Mouse (Mus musculus) left cerebral cortex, adult 8-10 months (tissue): ENCODE measurements around the gene Gm19426. TPM values are rescaled to one million over a fixed set of nuclear protein-coding genes. Genes with fewer than 3 reads are reported as not detected.

Experiments
- DNase-seq, 2 experiments: peaks; one replicate each; pipeline ENCODE4 v3.0.0; 2022; ENCODE audit warnings: low spot score in 2 of 2
- total RNA-seq, 4 experiments: library from RNA; stranded (reverse); gene quantifications; 2 replicates each; pipeline ENCODE4 v1.2.4; 2022

Gm19426 gene
- 1 to 10 TPM in 2 of 4 experiments, under 1 TPM in 2; 0.89 to 2.3 (median 1.3) TPM for total RNA-seq

GRCm38 (mm10) chr2:84743561-84743960, at the start of gene Gm19426:
Gene Gm19426 (minus strand): TSS chr2:84743655.
- peak in 1 of 2 experiments; percentile 57 for DNase-seq

GRCm38 (mm10) chr2:84793154-84793553, 49.7 kb upstream of the Gm19426 start:
- DNase-seq: no peak

GRCm38 (mm10) chr2:84792516-84792915, 49.1 kb upstream of the Gm19426 start:
- no peak for DNase-seq

GRCm38 (mm10) chr2:84790418-84790817, 47.0 kb upstream of the Gm19426 start:
- no peak for DNase-seq

GRCm38 (mm10) chr2:84788316-84788715, 44.9 kb upstream of the Gm19426 start:
- no peak for DNase-seq

GRCm38 (mm10) chr2:84783840-84784566, 40.5 kb upstream of the Gm19426 start:
- no peak for DNase-seq

- no peak for DNase-seq
Observed at GRCm38 (mm10) chr2:84783315-84783714, 39.9 kb upstream of the Gm19426 start.

- no peak for DNase-seq
Observed at GRCm38 (mm10) chr2:84779210-84779609, 35.8 kb upstream of the Gm19426 start.

- DNase-seq: no peak
Observed at GRCm38 (mm10) chr2:84777706-84778105, 34.3 kb upstream of the Gm19426 start.

- DNase-seq: no peak
Observed at GRCm38 (mm10) chr2:84775665-84776064, 32.2 kb upstream of the Gm19426 start.

GRCm38 (mm10) chr2:84775241-84775640, 31.8 kb upstream of the Gm19426 start, which contains the start of gene Serping1:
Gene Serping1 (minus strand): TSS chr2:84775444.
- no peak for DNase-seq

GRCm38 (mm10) chr2:84774751-84775150, 31.3 kb upstream of the Gm19426 start:
- DNase-seq: no peak

GRCm38 (mm10) chr2:84773195-84773594, 29.7 kb upstream of the Gm19426 start:
- no peak for DNase-seq

- DNase-seq: no peak
Observed at GRCm38 (mm10) chr2:84772454-84772853, 29.0 kb upstream of the Gm19426 start.

- DNase-seq: no peak
Observed at GRCm38 (mm10) chr2:84770501-84770900, 27.0 kb upstream of the Gm19426 start.

- DNase-seq: no peak
Observed at GRCm38 (mm10) chr2:84762818-84763217, 19.4 kb upstream of the Gm19426 start.

GRCm38 (mm10) chr2:84762295-84762694, 18.8 kb upstream of the Gm19426 start:
- no peak for DNase-seq

GRCm38 (mm10) chr2:84761840-84762239, 18.4 kb upstream of the Gm19426 start:
- no peak for DNase-seq

GRCm38 (mm10) chr2:84761309-84761708, 17.9 kb upstream of the Gm19426 start:
- DNase-seq: no peak

- DNase-seq: no peak
Observed at GRCm38 (mm10) chr2:84760777-84761176, 17.3 kb upstream of the Gm19426 start.

- no peak for DNase-seq
Observed at GRCm38 (mm10) chr2:84758542-84759127, 15.2 kb upstream of the Gm19426 start.

- no peak for DNase-seq
Observed at GRCm38 (mm10) chr2:84757026-84757682, 13.7 kb upstream of the Gm19426 start.
